Mouse (Mus musculus): ENCODE results near the gene Il34. TPM values are rescaled to one million over a fixed set of nuclear protein-coding genes. Genes with fewer than 3 reads are reported as not detected.
A peak's percentile ranks its signal among the peaks of the same experiment; 100 is the strongest.

Il34 gene
- polyA plus RNA-seq, 1 experiment: not detected

DNA sequence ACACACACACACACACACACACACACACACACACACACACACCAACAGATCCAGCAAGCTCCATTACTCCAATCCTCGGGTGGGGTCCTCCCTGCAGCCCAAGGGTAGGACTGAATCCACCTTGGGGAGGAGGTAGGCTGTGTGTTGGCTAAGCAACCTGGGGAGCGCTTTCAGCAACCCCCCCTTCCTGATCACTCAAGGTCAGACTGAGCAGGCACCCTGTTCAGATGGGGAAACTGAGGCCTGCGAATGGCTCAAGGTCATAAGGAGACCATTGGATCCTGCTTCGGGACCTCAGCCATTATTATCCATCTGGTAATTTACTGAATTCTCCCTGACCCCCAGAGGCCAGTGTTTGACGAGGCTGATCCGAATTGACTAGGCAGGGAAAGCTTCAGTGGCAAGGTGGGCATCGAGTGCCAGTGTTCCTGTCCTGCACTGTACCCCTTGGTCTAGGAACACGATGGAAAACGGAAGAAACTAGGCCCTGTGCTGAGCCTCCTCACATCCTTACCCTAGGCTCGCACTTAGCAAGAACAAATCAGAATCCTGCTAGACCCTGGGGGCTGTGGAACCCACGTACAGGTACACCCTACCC lies 83.2 kb downstream of the Il34 start:
- H3K27ac ChIP-seq (ENCODE audit: insufficient read depth, low read depth, low read length): no peak overlapping the region
- peak overlapping the region; percentile 63; the same call in 1 of the 2 replicates for H3K4me3 ChIP-seq (ENCODE audit: insufficient read depth, low read length)
- no peak for TF ChIP-seq POLR2A (IDR thresholded peaks at IDR 0.05; ENCODE audit: borderline replicate concordance, low read depth, low read length)
- no peak for TF ChIP-seq CTCF (IDR thresholded peaks at IDR 0.05; ENCODE audit: low read depth, low read length)
- H3K4me1 ChIP-seq (ENCODE audit: control insufficient read depth, insufficient read depth, low read length): no peaks in the 10 kb centered on the region

DNA sequence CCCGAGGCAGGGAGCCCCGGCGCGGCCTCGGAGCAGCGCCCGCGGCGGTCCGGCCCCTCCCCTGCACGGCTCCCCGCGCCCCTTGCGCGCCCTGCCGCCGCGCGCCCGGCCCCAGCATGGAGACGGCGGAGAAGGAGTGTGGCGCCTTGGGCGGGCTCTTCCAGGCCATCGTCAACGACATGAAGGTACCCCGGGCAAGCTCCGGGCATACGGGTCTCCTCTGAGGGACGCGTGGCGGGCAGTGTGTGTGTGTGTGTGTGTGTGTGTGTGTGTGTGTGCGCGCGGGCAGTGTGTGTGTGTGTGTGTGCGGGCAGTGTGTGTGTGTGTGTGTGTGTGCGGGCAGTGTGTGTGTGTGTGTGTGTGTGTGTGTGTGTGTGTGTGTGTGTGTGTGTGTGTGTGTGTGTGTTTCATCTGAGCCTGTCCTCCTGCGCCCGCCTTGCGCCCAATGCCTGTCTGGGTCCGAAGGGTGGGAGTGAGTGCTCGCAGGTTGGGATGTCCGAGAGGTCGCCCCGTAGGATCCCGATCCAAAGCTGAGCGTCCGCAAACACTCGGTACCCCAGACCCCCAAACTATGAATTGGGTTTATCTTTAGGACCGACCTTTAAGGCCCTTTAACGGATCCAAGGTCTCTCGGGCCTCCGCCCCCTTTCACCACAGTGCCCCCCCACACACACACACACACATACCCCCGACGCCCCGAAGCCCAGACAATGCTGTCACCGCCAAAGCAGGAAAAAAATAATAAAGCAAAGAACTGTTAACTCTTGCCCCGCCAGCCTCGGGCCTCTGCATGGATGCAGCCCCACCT lies 83.9 kb downstream of the Il34 start:
- Histone ChIP-seq H3K4me3 (ENCODE audit: insufficient read depth, low read length) (peak overlapping the region; percentile 63), H3K27ac (ENCODE audit: insufficient read depth, low read depth, low read length) (no peak overlapping the region), H3K4me1 (ENCODE audit: control insufficient read depth, insufficient read depth, low read length) (no peaks in the 10 kb centered on the region)
- no peak for TF ChIP-seq POLR2A (IDR thresholded peaks at IDR 0.05; ENCODE audit: borderline replicate concordance, low read depth, low read length)
- no peak for TF ChIP-seq CTCF (IDR thresholded peaks at IDR 0.05; ENCODE audit: low read depth, low read length)

DNA sequence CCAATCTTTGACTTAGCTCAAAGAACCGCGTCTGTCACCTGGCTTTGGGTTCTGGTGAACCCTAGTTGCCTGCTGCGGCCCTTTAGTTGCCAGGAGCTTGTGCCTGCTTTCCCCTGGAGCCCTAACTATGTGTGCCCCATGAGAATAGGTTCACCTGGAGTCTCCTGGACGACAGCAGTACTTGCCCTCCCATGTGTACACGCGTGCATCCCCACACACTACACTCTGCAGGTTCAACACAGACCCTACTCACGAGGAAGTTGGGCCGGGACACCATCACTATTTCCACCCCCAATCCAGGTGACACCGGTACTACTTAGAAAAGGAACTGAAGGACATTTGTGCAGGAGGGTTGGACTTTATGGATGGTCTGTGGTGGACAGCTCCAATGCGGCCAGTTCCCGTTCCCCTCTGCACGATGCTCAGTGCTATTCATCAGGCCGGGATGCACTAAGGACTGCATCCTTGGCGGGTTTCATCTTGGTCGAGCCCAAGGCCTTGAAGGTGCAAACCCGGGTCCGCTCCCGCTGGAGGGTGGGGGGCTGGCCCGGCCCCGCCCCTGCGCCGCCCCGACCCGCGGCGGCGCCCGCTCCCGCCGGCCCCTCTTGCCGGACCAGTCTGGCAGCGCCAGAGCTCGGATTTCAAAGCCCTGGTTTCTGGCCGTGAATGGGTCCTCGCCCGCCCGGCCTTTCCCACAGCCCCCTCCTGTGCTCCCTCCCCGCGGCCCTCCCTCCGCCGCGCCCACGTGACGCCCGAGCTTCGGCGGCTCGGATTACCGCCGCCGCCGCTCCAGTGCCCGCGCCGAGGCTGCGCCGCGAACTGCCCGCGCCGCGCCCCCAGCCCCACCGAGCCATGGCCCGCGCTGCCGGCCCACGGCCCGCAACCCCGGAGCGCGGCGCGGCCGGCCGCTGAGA lies 84.8 kb downstream of the Il34 start, which contains the start of gene Mtss1l:
Gene Mtss1l, plus strand, starts transcription at position 792 of the 914 bp plus-strand sequence.
- Histone ChIP-seq H3K4me3 (ENCODE audit: insufficient read depth, low read length) (peak within 1 kb of the TSS; percentile 63), H3K4me1 (ENCODE audit: control insufficient read depth, insufficient read depth, low read length) (no peaks in the 10 kb centered on the region), H3K27ac (ENCODE audit: insufficient read depth, low read depth, low read length) (no peak within 1 kb of the TSS)
- no peak for TF ChIP-seq POLR2A (IDR thresholded peaks at IDR 0.05; ENCODE audit: borderline replicate concordance, low read depth, low read length)
- TF ChIP-seq CTCF (IDR thresholded peaks at IDR 0.05; ENCODE audit: low read depth, low read length): no peak

DNA sequence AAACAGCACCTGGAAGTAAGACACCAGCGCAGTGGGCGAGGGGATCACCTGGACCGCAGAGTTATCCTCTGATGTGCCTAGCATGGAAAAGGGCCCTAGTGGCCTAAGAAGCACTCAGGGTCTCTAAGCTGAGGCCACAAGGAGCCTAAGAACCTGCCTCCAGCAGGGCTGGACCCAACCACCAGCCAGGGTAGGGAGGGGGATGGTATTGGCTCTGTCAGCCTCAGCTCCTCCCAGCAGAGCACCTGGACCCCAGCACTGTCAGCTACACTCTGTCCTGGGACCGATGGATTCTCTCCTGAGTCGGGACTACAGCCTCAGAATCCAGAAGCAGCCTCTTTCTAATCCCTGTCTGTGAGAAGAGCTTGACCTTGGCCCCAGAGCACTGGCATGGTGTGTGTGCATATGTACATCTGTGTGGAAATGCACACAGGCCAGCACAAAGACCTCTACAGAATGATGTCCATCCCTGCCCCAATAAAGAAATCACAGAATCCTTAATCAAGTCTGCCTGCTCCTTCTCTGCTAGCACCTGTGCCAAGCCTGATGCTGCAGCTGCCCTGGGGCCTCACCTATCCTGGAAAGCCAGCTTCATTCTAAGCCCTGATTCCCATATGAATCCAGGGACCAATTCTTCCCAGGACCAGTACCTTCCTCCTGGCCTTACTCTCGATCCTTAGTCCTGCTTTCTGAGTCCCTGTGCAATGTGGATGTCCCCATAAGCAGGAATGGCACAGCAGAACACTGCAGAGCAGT lies 85.6 kb downstream of the Il34 start:
- no peak overlapping the region for H3K27ac ChIP-seq (ENCODE audit: insufficient read depth, low read depth, low read length)
- no peaks in the 10 kb centered on the region for H3K4me1 ChIP-seq (ENCODE audit: control insufficient read depth, insufficient read depth, low read length)
- H3K4me3 ChIP-seq (ENCODE audit: insufficient read depth, low read length): no peak overlapping the region
- TF ChIP-seq POLR2A (IDR thresholded peaks at IDR 0.05; ENCODE audit: borderline replicate concordance, low read depth, low read length) (no peak), CTCF (IDR thresholded peaks at IDR 0.05; ENCODE audit: low read depth, low read length) (no peak)

DNA sequence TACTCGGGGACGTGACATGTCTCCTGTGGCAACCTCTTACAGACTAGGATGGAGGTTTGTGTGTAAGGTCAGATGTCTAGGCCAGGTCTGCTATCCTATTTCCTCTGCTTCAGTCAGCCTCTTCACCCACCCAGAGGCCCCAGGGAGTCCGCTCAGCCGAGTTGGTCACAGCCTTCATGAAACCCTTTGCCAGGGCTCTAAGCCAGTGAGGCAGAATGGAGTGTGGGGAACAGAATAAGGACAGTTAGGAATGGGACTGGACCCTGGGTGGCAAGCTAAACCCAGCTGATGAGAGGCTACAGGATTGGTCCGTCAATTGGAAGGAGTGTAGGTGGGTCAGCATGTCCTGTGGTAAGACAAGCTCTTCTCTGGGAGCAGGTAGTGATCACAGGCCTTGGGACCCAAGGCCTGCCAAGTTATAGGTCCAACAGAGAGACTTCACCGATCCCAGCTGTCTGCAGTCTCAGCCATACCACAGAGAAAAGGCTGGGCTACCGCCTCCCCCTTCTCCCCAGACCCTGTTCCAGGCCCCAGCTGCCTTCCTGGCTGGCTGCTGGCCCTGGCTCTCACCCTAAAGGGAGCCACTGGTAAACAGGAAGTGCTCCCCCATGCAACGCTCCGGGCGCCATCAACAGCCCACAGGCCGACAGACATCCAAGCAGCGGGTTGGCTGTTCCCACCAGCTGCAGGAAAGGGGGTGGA lies 86.6 kb downstream of the Il34 start:
- H3K27ac ChIP-seq (ENCODE audit: insufficient read depth, low read depth, low read length): no peak overlapping the region
- no peak for TF ChIP-seq CTCF (IDR thresholded peaks at IDR 0.05; ENCODE audit: low read depth, low read length)
- TF ChIP-seq POLR2A (IDR thresholded peaks at IDR 0.05; ENCODE audit: borderline replicate concordance, low read depth, low read length): no peak
- no peaks in the 10 kb centered on the region for H3K4me1 ChIP-seq (ENCODE audit: control insufficient read depth, insufficient read depth, low read length)
- no peak overlapping the region for H3K4me3 ChIP-seq (ENCODE audit: insufficient read depth, low read length)

DNA sequence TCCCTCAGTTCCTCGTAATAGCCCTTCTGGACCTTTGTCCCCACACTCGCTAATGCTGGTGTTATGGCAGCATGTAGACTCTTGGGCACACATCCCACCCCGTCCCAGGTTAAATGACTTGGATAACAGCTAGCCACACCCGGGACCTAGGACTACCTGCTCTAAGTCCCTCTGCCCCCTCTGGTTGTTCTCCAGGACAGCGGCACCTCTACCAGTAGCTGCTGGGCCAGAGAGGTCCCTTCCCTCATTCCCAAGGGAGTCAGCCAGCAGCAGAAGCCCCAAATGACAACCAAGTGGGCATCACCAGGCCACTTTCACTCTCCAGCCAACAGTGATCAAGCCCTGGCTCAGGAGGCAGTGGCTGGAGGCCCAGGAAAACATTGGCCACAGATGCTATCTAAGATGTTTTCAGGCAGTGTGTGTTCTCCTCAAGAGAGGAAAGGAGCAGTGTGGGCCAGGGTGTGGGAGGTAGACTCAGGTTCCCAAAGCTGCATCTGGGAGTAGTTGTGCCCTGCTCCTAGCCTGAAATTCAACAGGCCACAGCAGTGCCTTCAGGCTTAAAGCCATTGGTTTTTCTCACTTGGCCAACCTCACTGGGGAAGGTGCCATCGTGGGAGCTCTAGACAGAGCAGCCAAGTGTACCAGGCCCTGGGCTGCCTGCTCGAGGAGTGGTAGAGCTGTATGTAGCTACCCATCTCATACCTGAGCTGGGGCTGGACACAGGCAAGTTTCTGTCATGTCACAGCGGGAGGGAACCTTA lies 87.3 kb downstream of the Il34 start:
- Histone ChIP-seq H3K4me3 (ENCODE audit: insufficient read depth, low read length) (no peak overlapping the region), H3K27ac (ENCODE audit: insufficient read depth, low read depth, low read length) (no peak overlapping the region), H3K4me1 (ENCODE audit: control insufficient read depth, insufficient read depth, low read length) (no peaks in the 10 kb centered on the region)
- TF ChIP-seq POLR2A (IDR thresholded peaks at IDR 0.05; ENCODE audit: borderline replicate concordance, low read depth, low read length) (no peak), CTCF (IDR thresholded peaks at IDR 0.05; ENCODE audit: low read depth, low read length) (no peak)

DNA sequence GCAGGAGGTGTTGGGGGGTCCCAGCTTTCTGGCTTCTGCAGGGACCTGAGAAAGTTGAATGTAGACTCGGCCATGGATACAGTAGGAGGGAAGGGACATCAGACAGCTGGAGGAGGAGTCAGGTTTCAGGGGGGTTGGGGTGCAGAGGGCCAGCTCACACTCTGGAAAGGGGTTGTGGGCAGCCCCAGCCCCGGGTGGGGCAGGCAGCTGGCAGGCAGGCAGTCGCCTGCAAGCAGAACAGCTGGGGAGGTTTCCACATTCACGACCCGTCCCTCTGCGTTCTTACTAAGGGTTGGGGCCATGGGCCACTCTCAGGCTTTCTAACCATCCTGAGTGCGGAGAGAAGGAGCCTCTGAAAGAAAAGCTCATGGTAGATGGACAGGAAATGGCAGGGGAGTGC lies 88.6 kb downstream of the Il34 start:
- no peak overlapping the region for H3K27ac ChIP-seq (ENCODE audit: insufficient read depth, low read depth, low read length)
- no peak for TF ChIP-seq POLR2A (IDR thresholded peaks at IDR 0.05; ENCODE audit: borderline replicate concordance, low read depth, low read length)
- no peak for TF ChIP-seq CTCF (IDR thresholded peaks at IDR 0.05; ENCODE audit: low read depth, low read length)
- H3K4me1 ChIP-seq (ENCODE audit: control insufficient read depth, insufficient read depth, low read length): no peaks in the 10 kb centered on the region
- no peak overlapping the region for H3K4me3 ChIP-seq (ENCODE audit: insufficient read depth, low read length)

DNA sequence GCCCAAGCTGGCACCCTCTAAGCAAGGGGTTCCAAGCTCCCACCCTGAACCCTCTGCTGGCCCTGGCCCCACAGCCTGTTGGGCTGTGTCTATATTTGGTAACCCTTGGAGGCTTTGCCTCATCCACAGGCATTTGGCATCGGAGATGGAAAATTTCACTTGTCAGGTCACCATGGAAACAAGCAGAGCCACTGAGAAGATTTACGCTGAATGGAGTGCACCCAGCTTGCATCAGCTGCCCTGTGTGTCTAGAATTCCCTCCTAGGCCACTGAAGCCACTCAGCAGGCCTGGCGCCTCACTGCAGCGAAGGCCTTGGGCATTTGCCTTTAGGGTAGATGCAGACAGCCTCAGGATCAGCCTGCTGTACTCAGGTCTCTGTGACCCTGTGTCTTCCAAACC lies 89.6 kb downstream of the Il34 start:
- no peaks in the 10 kb centered on the region for H3K4me1 ChIP-seq (ENCODE audit: control insufficient read depth, insufficient read depth, low read length)
- no peak overlapping the region for H3K4me3 ChIP-seq (ENCODE audit: insufficient read depth, low read length)
- H3K27ac ChIP-seq (ENCODE audit: insufficient read depth, low read depth, low read length): no peak overlapping the region
- no peak for TF ChIP-seq POLR2A (IDR thresholded peaks at IDR 0.05; ENCODE audit: borderline replicate concordance, low read depth, low read length)
- TF ChIP-seq CTCF (IDR thresholded peaks at IDR 0.05; ENCODE audit: low read depth, low read length): no peak
